Mouse (Mus musculus) ES-Bruce4 (cell line): Measurements from ENCODE around the gene Mtmr2. TPM values are rescaled to one million over a fixed set of nuclear protein-coding genes. Genes with fewer than 3 reads are reported as not detected.
A peak's percentile ranks its signal among the peaks of the same experiment; 100 is the strongest.
"Not testable (repeated sequence)": the region's sequence is repeated elsewhere in the genome, so short reads cannot be mapped to it uniquely, and the experiment has no call there.

Experiments
- H3K27ac ChIP-seq: 2 replicates; pipeline ENCODE4 v1.5.1; 2012; ENCODE audit warnings: low read length, inconsistent platforms; ENCODE audit not compliant: insufficient read depth
- H3K27me3 ChIP-seq: 2 replicates; pipeline ENCODE4 v1.6.1; 2012; ENCODE audit warnings: mild to moderate bottlenecking, low read length, inconsistent platforms; ENCODE audit not compliant: control insufficient read depth, poor library complexity, insufficient read depth, severe bottlenecking
- H3K36me3 ChIP-seq: 2 replicates; pipeline ENCODE4 v1.6.1; 2012; ENCODE audit warnings: inconsistent platforms, mild to moderate bottlenecking, low read length, moderate library complexity; ENCODE audit not compliant: control insufficient read depth, poor library complexity, insufficient read depth, severe bottlenecking
- H3K4me1 ChIP-seq: one replicate; pipeline ENCODE4 v1.8.1; 2011; ENCODE audit warnings: low read length; ENCODE audit not compliant: control insufficient read depth, insufficient read depth
- H3K4me3 ChIP-seq: 2 replicates; pipeline ENCODE4 v1.5.1; 2011; ENCODE audit warnings: low read depth, mild to moderate bottlenecking, low read length
- H3K9ac ChIP-seq: 2 replicates; pipeline ENCODE4 v1.6.1; 2012; ENCODE audit warnings: low read depth, mild to moderate bottlenecking, inconsistent platforms; ENCODE audit not compliant: poor library complexity, severe bottlenecking
- H3K9me3 ChIP-seq: replicated peaks from 2 replicates; pipeline ENCODE4 v1.6.1; 2012; ENCODE audit warnings: mild to moderate bottlenecking, low read length, inconsistent platforms; ENCODE audit not compliant: control insufficient read depth, poor library complexity, insufficient read depth, severe bottlenecking
- CTCF ChIP-seq: IDR thresholded peaks from one replicate; pipeline ENCODE4 v1.8.1; 2011; ENCODE audit warnings: low read depth, low read length
- EP300 ChIP-seq: IDR thresholded peaks from 2 replicates; pipeline ENCODE4 v1.6.1; 2011; ENCODE audit warnings: low read depth, low read length; ENCODE audit not compliant: insufficient read depth
- POLR2A ChIP-seq: IDR thresholded peaks from one replicate; pipeline ENCODE4 v1.8.1; 2011; ENCODE audit warnings: low read length; ENCODE audit not compliant: insufficient read depth
- polyA plus RNA-seq: library from polyadenylated mRNA; stranded (reverse); fragments of >200 nt; gene quantifications from 2 replicates; pipeline ENCODE4 v1.2.4, GENCODE M21; 2011; ENCODE audit warnings: low read depth; ENCODE audit not compliant: missing spikeins, insufficient read depth, insufficient read length

Gene Mtmr2
- polyA plus RNA-seq, 1 experiment: 56.4 TPM

DNA sequence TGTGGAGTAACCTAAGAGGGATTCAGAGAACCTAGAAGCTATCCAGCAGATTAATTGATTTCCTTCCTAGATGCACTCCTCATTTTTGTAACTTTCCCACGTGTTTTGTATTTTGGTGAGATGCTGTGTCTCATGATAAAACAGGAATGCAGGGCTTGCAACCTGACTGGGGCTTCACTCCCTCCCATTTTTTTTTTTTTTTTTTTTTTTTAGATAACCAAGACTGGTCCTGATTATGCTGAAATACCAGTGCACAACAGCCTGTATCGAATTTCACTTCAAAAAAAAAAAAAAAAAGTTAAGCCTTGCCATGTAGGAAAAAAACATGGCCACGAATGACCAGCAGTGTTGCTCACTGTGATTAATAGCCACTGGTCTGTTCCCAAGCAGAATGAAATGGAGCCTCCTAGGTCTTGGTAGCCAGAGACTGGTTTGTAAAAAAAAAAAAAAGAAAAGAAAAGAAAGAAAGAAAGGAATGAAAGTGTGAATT, 41.1 kb upstream of the Mtmr2 start:
- no peak overlapping the region for H3K27ac ChIP-seq
- no peak overlapping the region for H3K4me3 ChIP-seq
- no peaks in the 10 kb centered on the region for H3K9me3 ChIP-seq
- no peaks in the 10 kb centered on the region for H3K27me3 ChIP-seq
- no peaks in the 10 kb centered on the region for H3K36me3 ChIP-seq
- TF ChIP-seq EP300 (no peak), CTCF (no peak), POLR2A (no peak)
- no peaks in the 10 kb centered on the region for H3K4me1 ChIP-seq
- no peak overlapping the region for H3K9ac ChIP-seq

DNA sequence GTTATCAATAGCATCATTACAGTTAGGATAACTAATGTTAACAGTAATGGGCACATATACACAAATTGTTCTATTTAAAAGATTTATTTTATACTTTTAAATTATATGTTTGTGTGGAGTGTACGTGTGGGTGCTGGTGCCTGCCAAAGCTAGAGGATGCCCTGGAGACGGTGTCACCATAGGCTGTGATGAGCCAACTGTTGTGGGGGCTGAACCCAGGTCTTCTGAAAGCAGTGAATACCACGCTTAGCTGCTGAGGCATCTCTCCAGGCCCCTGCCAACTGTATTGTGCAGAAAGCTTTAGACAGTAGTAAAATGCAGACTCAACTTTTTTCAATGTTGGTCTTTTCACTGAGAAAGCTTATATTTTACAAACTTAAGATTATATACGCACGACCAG, 38.8 kb upstream of the Mtmr2 start:
- H3K4me3 ChIP-seq: no peak overlapping the region
- H3K9me3 ChIP-seq: no peaks in the 10 kb centered on the region
- TF ChIP-seq CTCF: no peak
- no peaks in the 10 kb centered on the region for H3K27me3 ChIP-seq
- H3K9ac ChIP-seq: no peak overlapping the region
- H3K4me1 ChIP-seq: no peaks in the 10 kb centered on the region
- H3K36me3 ChIP-seq: no peaks in the 10 kb centered on the region
- no peak overlapping the region for H3K27ac ChIP-seq

DNA sequence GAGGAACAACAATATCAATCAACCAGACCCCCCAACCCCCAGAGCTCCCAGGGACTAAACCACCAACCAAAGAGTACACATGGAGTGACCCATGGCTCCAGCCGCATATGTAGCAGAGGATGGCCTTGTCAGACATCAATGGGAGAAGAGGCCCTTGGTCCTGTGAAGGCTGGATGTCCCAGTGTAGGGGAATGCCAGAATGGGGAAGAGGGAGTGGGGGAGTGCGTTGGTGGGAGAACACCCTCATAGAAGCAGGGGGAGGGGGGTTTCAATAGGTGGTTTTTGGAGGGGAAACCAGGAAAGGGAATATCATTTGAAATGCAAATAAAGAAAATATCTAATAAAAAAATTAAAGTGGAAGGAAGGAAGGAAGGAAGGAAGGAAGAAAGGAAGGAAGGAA, 32.3 kb upstream of the Mtmr2 start:
- H3K4me1 ChIP-seq: not testable (repeated sequence)

DNA sequence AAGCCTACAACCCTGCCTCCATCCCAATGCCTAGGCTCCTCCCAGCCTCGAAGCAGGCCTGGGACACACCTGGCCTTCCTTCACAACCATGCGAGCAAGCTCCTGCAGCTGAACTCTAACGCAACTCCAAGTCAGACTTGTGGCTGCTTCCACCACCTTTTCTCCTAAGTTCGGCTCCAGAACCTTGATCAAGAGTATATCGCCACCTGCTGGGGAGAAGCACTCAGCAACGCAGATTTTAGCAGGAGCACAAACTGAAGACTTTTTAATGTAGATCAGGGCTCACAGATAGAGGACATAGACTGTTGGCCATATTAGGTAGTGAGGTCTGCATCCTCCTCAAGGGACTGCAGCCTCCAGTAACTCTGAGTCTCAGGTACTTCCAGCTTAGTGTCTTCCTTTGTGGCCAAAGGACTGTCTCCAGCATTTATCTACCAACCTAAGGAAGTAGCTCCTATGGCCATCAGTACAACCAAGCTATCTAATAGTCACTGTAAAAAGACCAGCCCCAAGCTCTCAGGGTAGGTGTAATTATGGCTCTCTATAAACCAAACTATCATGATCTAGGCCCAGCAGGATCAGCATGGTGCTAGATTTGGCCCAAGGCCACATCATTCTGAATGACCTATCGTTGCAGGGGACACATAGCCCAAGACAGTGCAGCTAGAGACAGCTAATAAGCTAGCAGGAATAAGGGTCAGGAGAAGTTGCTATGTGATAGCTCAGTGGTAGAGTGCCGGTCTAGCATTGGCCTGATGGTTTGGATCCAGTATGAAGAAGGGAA, 31.7 kb upstream of the Mtmr2 start:
- TF ChIP-seq POLR2A (no peak), CTCF (peak; percentile 58)
- Histone ChIP-seq H3K4me3 (no peak overlapping the region), H3K27ac (no peak overlapping the region), H3K9ac (no peak overlapping the region), H3K27me3 (no peaks in the 10 kb centered on the region), H3K9me3 (no peaks in the 10 kb centered on the region), H3K36me3 (no peaks in the 10 kb centered on the region), H3K4me1 (no peaks in the 10 kb centered on the region)

More for the DNA sequence above, 32.3 kb upstream of the Mtmr2 start:
- H3K27me3 ChIP-seq, H3K27ac ChIP-seq, H3K9me3 ChIP-seq, H3K4me3 ChIP-seq, H3K36me3 ChIP-seq, H3K9ac ChIP-seq: not testable (repeated sequence)

DNA sequence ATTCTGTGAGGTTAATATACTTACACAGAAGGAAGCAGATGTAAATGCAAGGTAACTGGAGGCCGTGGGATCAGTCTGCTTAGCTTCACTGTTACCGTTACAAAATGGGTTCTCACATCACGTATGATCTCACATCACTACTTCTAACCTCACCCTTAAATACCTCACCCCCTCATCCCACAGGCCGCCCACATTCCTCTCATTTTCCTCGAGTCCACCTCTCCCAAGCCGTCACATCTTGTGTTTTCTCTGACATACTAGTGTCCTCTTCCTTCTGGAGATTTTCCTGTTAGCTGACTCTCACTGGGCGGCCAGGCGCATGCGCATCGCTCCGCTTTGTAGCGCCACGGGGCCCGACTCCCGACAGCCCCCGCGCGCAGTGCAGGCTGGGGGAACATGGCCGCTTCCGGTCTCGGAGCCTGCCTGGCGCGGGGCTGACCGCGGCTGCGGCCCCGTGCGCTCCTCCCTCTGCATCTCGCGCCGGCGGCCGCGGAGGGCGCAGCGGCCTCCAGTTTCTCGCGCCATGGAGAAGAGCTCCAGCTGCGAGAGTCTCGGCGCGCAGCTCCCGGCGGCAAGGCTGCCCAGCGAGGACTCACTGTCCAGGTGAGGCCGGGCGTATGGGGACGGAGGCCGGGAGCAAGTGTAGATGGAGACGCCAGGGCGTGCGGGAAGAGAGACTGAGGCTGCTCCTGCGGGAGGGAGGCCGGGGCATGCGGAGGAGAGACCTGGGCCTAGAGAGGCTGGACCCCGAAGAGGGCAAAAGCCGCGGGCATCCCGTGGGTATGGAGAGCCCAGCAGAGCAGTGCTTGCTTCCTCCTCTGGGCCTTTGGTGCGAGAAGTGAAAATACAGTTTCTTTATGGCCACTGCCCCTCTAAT, 826 bp downstream of the Mtmr2 start:
- Histone ChIP-seq H3K4me1 (no peaks in the 10 kb centered on the region), H3K27me3 (no peaks in the 10 kb centered on the region), H3K9me3 (peaks cover 12% of the 10 kb centered on the region), H3K4me3 (peak overlapping the region; percentile 99), H3K36me3 (no peaks in the 10 kb centered on the region), H3K27ac (no peak overlapping the region), H3K9ac (peak overlapping the region; percentile 75)
- TF ChIP-seq POLR2A (peak; percentile 26), EP300 (no peak), CTCF (no peak)

DNA sequence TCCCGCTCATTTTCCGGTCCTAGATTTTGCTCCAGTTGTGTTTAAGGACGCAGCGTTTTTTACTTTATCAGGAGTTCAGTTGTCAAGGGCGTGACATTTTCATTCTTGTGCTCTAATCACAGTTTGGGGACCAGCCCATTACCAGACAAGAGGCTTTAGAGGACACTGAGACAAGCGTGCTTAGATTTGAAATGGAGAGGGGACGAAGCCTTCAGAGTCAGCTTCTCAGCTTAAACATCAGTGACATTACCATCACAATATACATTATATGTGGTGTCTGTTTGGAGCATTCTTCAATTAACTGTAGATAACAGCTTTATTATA, 1.4 kb downstream of the Mtmr2 start:
- H3K27ac ChIP-seq: no peak overlapping the region
- H3K4me1 ChIP-seq: no peaks in the 10 kb centered on the region
- H3K4me3 ChIP-seq: peak overlapping the region; percentile 99
- TF ChIP-seq POLR2A (no peak), CTCF (no peak), EP300 (no peak)
- no peaks in the 10 kb centered on the region for H3K27me3 ChIP-seq
- H3K9me3 ChIP-seq: peaks cover 12% of the 10 kb centered on the region
- peak overlapping the region; percentile 75 for H3K9ac ChIP-seq
- H3K36me3 ChIP-seq: no peaks in the 10 kb centered on the region
